Mouse (Mus musculus) liver, postnatal 0 days (tissue): Measurements from ENCODE around the gene Npas2.

Experiments
- CTCF ChIP-seq: sonication (generic); IDR thresholded peaks from 2 replicates; pipeline ENCODE4 v1.5.1; 2016; ENCODE audit warnings: antibody characterized with exemption, low read depth
- EP300 ChIP-seq: IDR thresholded peaks from 2 replicates; pipeline ENCODE4 v1.6.1; 2016; ENCODE audit warnings: antibody characterized with exemption, low read depth, mild to moderate bottlenecking

GRCm38 (mm10) chr1:39160167-39160566, 33.4 kb upstream of the Npas2 start:
- no peak for TF ChIP-seq EP300
- no peak for TF ChIP-seq CTCF
